Mouse (Mus musculus): ENCODE data around the gene B4galnt1. TPM values are rescaled to one million over a fixed set of nuclear protein-coding genes. Genes with fewer than 3 reads are reported as not detected.

The B4galnt1 gene
- polyA plus RNA-seq, 1 experiment from 2014 or later = 21.6 TPM

- peaks cover 17% of the 10 kb centered on the region for H3K27me3 ChIP-seq (replicated peaks; ENCODE audit: control insufficient read depth, insufficient read depth, low read length)
- no peaks in the 10 kb centered on the region for H3K9me3 ChIP-seq (ENCODE audit: control insufficient read depth, low read length)
- 78% methylated on average over 15 of the region's 15 CpGs for WGBS
- DNase-seq (ENCODE audit: low spot score) = no peak
- H3K4me3 ChIP-seq (ENCODE audit: low read depth, low read length) = no peak overlapping the region
- H3K27ac ChIP-seq (ENCODE audit: low read depth, low read length) = no peak overlapping the region
- no peak for ATAC-seq (replicated peaks; ENCODE audit: low FRiP score)
- peaks cover 34% of the 10 kb centered on the region for H3K4me1 ChIP-seq (replicated peaks; ENCODE audit: control insufficient read depth, insufficient read depth, low read length)
- no peak overlapping the region for H3K9ac ChIP-seq (ENCODE audit: low read depth, low read length)
- no peak overlapping the region; the same call in 1 of the 2 replicates for H3K4me2 ChIP-seq
- peaks cover 6% of the 10 kb centered on the region for H3K36me3 ChIP-seq (ENCODE audit: control insufficient read depth, insufficient read depth, low read length)
These were observed 20.5 kb downstream of the B4galnt1 start for GRCm38 (mm10) chr10:127185506-127185905.

DNA sequence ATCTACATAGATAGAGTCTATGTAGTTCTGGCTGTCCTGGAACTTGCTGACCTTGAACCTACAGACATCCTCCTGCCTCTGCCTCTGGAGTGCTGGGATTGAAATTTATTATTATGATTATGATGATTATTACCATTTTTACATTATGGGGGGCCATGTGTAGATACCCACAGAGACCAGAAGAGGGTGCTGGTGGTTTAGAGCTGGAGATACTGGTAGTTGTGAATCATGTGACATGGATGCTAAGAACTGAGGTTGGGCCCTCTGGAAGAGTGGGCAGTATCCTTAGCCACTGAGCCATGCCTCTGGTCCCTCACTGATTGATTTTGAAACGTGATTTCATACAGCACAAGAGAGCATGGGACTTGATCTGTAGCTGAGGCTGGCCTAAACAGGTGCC is 21.4 kb downstream of the B4galnt1 start:
- H3K27me3 ChIP-seq (replicated peaks; ENCODE audit: control insufficient read depth, insufficient read depth, low read length) = peaks cover 7% of the 10 kb centered on the region
- H3K27ac ChIP-seq (ENCODE audit: low read depth, low read length) = no peak overlapping the region
- no peak for DNase-seq (ENCODE audit: low spot score)
- H3K9ac ChIP-seq (ENCODE audit: low read depth, low read length) = no peak overlapping the region
- peaks cover 37% of the 10 kb centered on the region for H3K4me1 ChIP-seq (replicated peaks; ENCODE audit: control insufficient read depth, insufficient read depth, low read length)
- peaks cover 6% of the 10 kb centered on the region for H3K36me3 ChIP-seq (ENCODE audit: control insufficient read depth, insufficient read depth, low read length)
- H3K4me2 ChIP-seq = no peak overlapping the region
- H3K4me3 ChIP-seq (ENCODE audit: low read depth, low read length) = no peak overlapping the region
- WGBS = 83% methylated on average over 1 of the region's 1 CpGs
- ATAC-seq (replicated peaks; ENCODE audit: low FRiP score) = no peak
- H3K9me3 ChIP-seq (ENCODE audit: control insufficient read depth, low read length) = no peaks in the 10 kb centered on the region

DNA sequence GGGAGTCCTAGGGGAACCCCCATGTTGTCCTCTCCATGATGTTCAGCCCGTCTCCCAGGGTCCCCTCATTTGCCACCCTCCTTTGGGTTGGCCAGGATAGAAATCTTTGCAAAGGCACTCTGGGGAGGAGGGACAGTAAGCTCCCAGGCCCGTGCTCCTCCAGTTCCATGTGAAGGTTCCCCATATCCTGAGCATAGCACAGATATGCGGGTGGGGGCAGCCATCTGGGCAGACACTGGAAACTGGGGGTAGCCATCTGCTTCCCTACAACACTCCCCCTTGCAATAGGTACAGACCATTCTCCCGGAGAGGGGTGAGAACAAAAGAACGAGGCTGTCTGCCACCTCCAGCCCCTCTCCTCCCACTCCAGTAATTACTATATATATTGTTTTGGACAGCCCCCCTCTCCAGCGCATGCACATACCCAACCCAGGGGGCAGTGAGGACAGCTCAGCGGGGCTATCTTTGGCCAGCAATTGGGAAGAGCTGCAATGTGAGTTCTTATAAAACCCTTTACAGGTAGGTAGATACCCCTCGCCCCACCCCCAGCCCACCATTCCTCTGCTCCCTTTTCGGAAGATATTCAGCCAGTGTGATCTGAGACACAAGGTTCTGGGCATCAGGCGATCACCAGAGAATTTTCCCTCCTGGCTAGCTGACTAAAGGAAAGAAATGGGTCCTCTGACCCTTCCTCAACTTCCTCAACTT is 22.5 kb downstream of the B4galnt1 start:
- H3K27ac ChIP-seq (ENCODE audit: low read depth, low read length) = no peak overlapping the region

GRCm38 (mm10) chr10:127188079-127188453 is 23.0 kb downstream of the B4galnt1 start:
- H3K4me1 ChIP-seq (replicated peaks; ENCODE audit: control insufficient read depth, insufficient read depth, low read length) = peaks cover 51% of the 10 kb centered on the region
- ATAC-seq (replicated peaks; ENCODE audit: low FRiP score) = no peak

More for the DNA sequence above, 22.5 kb downstream of the B4galnt1 start:
- ATAC-seq (replicated peaks; ENCODE audit: low FRiP score) = no peak
- peaks cover 46% of the 10 kb centered on the region for H3K4me1 ChIP-seq (replicated peaks; ENCODE audit: control insufficient read depth, insufficient read depth, low read length)
- peak overlapping the region; percentile 67 for H3K9ac ChIP-seq (ENCODE audit: low read depth, low read length)
- no peaks in the 10 kb centered on the region for H3K9me3 ChIP-seq (ENCODE audit: control insufficient read depth, low read length)
- H3K36me3 ChIP-seq (ENCODE audit: control insufficient read depth, insufficient read depth, low read length) = peaks cover 8% of the 10 kb centered on the region
- H3K4me2 ChIP-seq = peak overlapping the region; percentile 92
- no peak for DNase-seq (ENCODE audit: low spot score)
- 51% methylated on average over 10 of the region's 10 CpGs for WGBS
- H3K27me3 ChIP-seq (replicated peaks; ENCODE audit: control insufficient read depth, insufficient read depth, low read length) = peaks cover 5% of the 10 kb centered on the region; the same call in 1 of the 2 replicates
- peak overlapping the region; percentile 66 for H3K4me3 ChIP-seq (ENCODE audit: low read depth, low read length)

GRCm38 (mm10) chr10:127188465-127189115 is 23.6 kb downstream of the B4galnt1 start:
- peak; percentile 70 for ATAC-seq (replicated peaks; ENCODE audit: low FRiP score)
- Histone ChIP-seq H3K4me2 (peak overlapping the region; percentile 92), H3K9me3 (ENCODE audit: control insufficient read depth, low read length) (no peaks in the 10 kb centered on the region), H3K4me3 (ENCODE audit: low read depth, low read length) (peak overlapping the region; percentile 66), H3K36me3 (ENCODE audit: control insufficient read depth, insufficient read depth, low read length) (peaks cover 8% of the 10 kb centered on the region), H3K4me1 (replicated peaks; ENCODE audit: control insufficient read depth, insufficient read depth, low read length) (peaks cover 56% of the 10 kb centered on the region), H3K27me3 (replicated peaks; ENCODE audit: control insufficient read depth, insufficient read depth, low read length) (no peaks in the 10 kb centered on the region), H3K9ac (ENCODE audit: low read depth, low read length) (peak overlapping the region; percentile 67), H3K27ac (ENCODE audit: low read depth, low read length) (peak overlapping the region; percentile 86)
- peak; percentile 84 for DNase-seq (ENCODE audit: low spot score)
- WGBS = under 1% methylated on average over 39 of the region's 46 CpGs

More at GRCm38 (mm10) chr10:127188079-127188453, 23.0 kb downstream of the B4galnt1 start:
- Histone ChIP-seq H3K9ac (ENCODE audit: low read depth, low read length) (peak overlapping the region; percentile 67), H3K27me3 (replicated peaks; ENCODE audit: control insufficient read depth, insufficient read depth, low read length) (peaks cover 4% of the 10 kb centered on the region; the same call in 1 of the 2 replicates), H3K4me3 (ENCODE audit: low read depth, low read length) (peak overlapping the region; percentile 66), H3K4me2 (peak overlapping the region; percentile 92), H3K36me3 (ENCODE audit: control insufficient read depth, insufficient read depth, low read length) (peaks cover 8% of the 10 kb centered on the region), H3K27ac (ENCODE audit: low read depth, low read length) (peak overlapping the region; percentile 86; the same call in 1 of the 2 replicates), H3K9me3 (ENCODE audit: control insufficient read depth, low read length) (no peaks in the 10 kb centered on the region)
- no peak for DNase-seq (ENCODE audit: low spot score)
- 4% methylated on average over 17 of the region's 21 CpGs for WGBS

DNA sequence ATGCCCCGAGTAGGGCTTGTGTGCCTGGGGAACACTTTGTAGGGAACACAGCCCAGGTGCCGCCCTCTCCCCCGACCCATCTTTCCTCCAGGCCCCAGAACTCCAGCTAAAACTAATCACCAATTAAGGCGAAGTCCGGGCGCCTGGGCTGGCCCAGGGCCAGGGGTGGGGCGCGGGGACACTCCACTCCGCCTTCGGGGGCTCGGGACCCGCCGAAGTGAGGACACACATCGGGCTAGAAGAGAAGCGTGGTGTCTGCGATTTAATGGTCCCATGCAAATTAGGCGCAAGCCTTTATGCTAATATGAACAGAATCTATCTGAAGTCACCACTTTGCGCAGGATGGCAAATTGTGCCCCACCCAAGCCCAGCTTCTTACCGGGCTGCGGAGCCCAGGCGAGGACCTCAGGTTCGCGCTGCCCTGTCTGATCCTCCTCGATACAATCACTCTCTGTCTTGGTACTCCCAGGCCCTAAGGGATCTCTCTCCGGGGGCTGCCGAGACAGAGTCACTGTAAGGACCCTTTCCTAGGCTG is 24.2 kb downstream of the B4galnt1 start:
- ATAC-seq (replicated peaks; ENCODE audit: low FRiP score) (peak; percentile 48), DNase-seq (ENCODE audit: low spot score) (peak; percentile 74)
- Histone ChIP-seq H3K9ac (ENCODE audit: low read depth, low read length) (peak overlapping the region; percentile 67), H3K27ac (ENCODE audit: low read depth, low read length) (peak overlapping the region; percentile 86), H3K4me1 (replicated peaks; ENCODE audit: control insufficient read depth, insufficient read depth, low read length) (peaks cover 54% of the 10 kb centered on the region), H3K4me3 (ENCODE audit: low read depth, low read length) (peak overlapping the region; percentile 66), H3K9me3 (ENCODE audit: control insufficient read depth, low read length) (no peaks in the 10 kb centered on the region), H3K27me3 (replicated peaks; ENCODE audit: control insufficient read depth, insufficient read depth, low read length) (no peaks in the 10 kb centered on the region), H3K36me3 (ENCODE audit: control insufficient read depth, insufficient read depth, low read length) (peaks cover 8% of the 10 kb centered on the region), H3K4me2 (peak overlapping the region; percentile 92)
- 1% methylated on average over 26 of the region's 26 CpGs for WGBS

- ATAC-seq (replicated peaks; ENCODE audit: low FRiP score) (peak; percentile 5; the same call in 1 of the 2 replicates), DNase-seq (ENCODE audit: low spot score) (peak; percentile 77)
- WGBS = 3% methylated on average over 35 of the region's 35 CpGs
- Histone ChIP-seq H3K4me2 (peak within 1 kb of the TSS; percentile 92), H3K36me3 (ENCODE audit: control insufficient read depth, insufficient read depth, low read length) (peaks cover 8% of the 10 kb centered on the region), H3K4me1 (replicated peaks; ENCODE audit: control insufficient read depth, insufficient read depth, low read length) (peaks cover 58% of the 10 kb centered on the region), H3K9ac (ENCODE audit: low read depth, low read length) (peak within 1 kb of the TSS; percentile 67), H3K4me3 (ENCODE audit: low read depth, low read length) (peak within 1 kb of the TSS; percentile 66), H3K27ac (ENCODE audit: low read depth, low read length) (peak within 1 kb of the TSS; percentile 86), H3K9me3 (ENCODE audit: control insufficient read depth, low read length) (no peaks in the 10 kb centered on the region), H3K27me3 (replicated peaks; ENCODE audit: control insufficient read depth, insufficient read depth, low read length) (no peaks in the 10 kb centered on the region)
These were observed 24.8 kb downstream of the B4galnt1 start, which contains the start of gene Arhgef25 for GRCm38 (mm10) chr10:127189651-127190381. Arhgef25 (minus strand) TSS chr10:127190083.
